Mouse (Mus musculus): ENCODE results near the gene Lyzl4.

- TF ChIP-seq GATA1 (IDR thresholded peaks at IDR 0.05; ENCODE audit: borderline replicate concordance, low read length) = no peak
- no peak for TF ChIP-seq FLI1 (IDR thresholded peaks at IDR 0.05; ENCODE audit: low read length)
Measured at GRCm38 (mm10) chr9:121589533-121589932, 52.4 kb downstream of the Lyzl4 start.
